Mouse (Mus musculus) G1E (cell line): ENCODE measurements at regions not wholly inside any gene's neighbourhood (a gene's known extent, or its start where the extent isn't known, plus 50 kb on each side); places are given as distances from the start of the nearest gene placed in this dataset.

Experiments
- CTCF ChIP-seq: IDR thresholded peaks from 2 replicates; pipeline ENCODE4 v1.5.1; 2012; ENCODE audit warnings: low read depth, low read length, inconsistent platforms, mixed read lengths
- GATA1 ChIP-seq: IDR thresholded peaks from 2 replicates; pipeline ENCODE4 v1.6.1; 2012; ENCODE audit warnings: borderline replicate concordance, low read length, inconsistent platforms, mixed read lengths
- POLR2AphosphoS5 ChIP-seq: IDR thresholded peaks from 2 replicates; pipeline ENCODE4 v1.6.1; 2012; ENCODE audit warnings: low read depth, low read length, inconsistent platforms; ENCODE audit not compliant: insufficient replicate concordance
- TAL1 ChIP-seq: conservative IDR thresholded peaks from 2 replicates; pipeline ENCODE4 v1.6.1; 2012; ENCODE audit warnings: low read depth, low read length, inconsistent platforms, mixed read lengths

GRCm38 (mm10) chr3:148295515-148295914 lies 694.8 kb downstream of the Adgrl2 start:
- TF ChIP-seq GATA1 (no peak), CTCF (no peak), POLR2AphosphoS5 (no peak), TAL1 (no peak)
